Mouse (Mus musculus) heart, embryonic 12.5 days (tissue): ENCODE results near the gene Nol12. TPM values are rescaled to one million over a fixed set of nuclear protein-coding genes. Genes with fewer than 3 reads are reported as not detected.

ENCODE experiments used
- ATAC-seq: fragments of 200-750 bp; cut with Nextera tagmentation; 2 replicates; pipeline ENCODE4 v1.8.0; 2017; ENCODE audit warnings: moderate TSS enrichment, moderate library complexity; ENCODE audit not compliant: insufficient number of reproducible peaks, low FRiP score
- H3K27ac ChIP-seq: fragments of 300-500 bp; sonication (generic); 2 replicates; pipeline ENCODE4 v1.5.1; 2016; ENCODE audit warnings: mild to moderate bottlenecking, moderate library complexity; ENCODE audit not compliant: poor library complexity, severe bottlenecking
- H3K27me3 ChIP-seq: fragments of 300-500 bp; sonication (generic); replicated peaks from 2 replicates; pipeline ENCODE4 v1.6.1; 2016; ENCODE audit warnings: mild to moderate bottlenecking, moderate library complexity
- H3K36me3 ChIP-seq: fragments of 300-500 bp; sonication (generic); 2 replicates; pipeline ENCODE4 v1.6.1; 2016; ENCODE audit warnings: mild to moderate bottlenecking, moderate library complexity
- H3K4me1 ChIP-seq: fragments of 300-500 bp; sonication (generic); replicated peaks from 2 replicates; pipeline ENCODE4 v1.6.1; 2016; ENCODE audit warnings: mild to moderate bottlenecking
- H3K4me2 ChIP-seq: fragments of 300-500 bp; sonication (generic); 2 replicates; pipeline ENCODE4 v1.6.1; 2016; ENCODE audit warnings: mild to moderate bottlenecking, moderate library complexity
- H3K4me3 ChIP-seq: fragments of 300-500 bp; sonication (generic); 2 replicates; pipeline ENCODE4 v1.5.1; 2016; ENCODE audit warnings: mild to moderate bottlenecking
- H3K9ac ChIP-seq: fragments of 300-500 bp; sonication (generic); 2 replicates; pipeline ENCODE4 v1.6.1; 2016; ENCODE audit warnings: mild to moderate bottlenecking, moderate library complexity
- H3K9me3 ChIP-seq: fragments of 300-500 bp; sonication (generic); replicated peaks from 2 replicates; pipeline ENCODE4 v1.6.1; 2016; ENCODE audit warnings: mild to moderate bottlenecking, moderate library complexity
- WGBS: fragments of 180-500 bp; shearing (Covaris S2); methylation state at CpG from one replicate; pipeline ENCODE4 v1.1.7; 2016; 5-methylcytosine and 5-hydroxymethylcytosine counted together
- polyA plus RNA-seq: library from polyadenylated mRNA; unstranded; fragments of >200 nt; fragmentation: Nextera tagmentation; extraction: Ambion mirVana; gene quantifications from 2 replicates; pipeline ENCODE4 v1.2.1, GENCODE M21; 2016

Gene Nol12
- polyA plus RNA-seq, 1 experiment from 2014 or later: 37.9 TPM

DNA sequence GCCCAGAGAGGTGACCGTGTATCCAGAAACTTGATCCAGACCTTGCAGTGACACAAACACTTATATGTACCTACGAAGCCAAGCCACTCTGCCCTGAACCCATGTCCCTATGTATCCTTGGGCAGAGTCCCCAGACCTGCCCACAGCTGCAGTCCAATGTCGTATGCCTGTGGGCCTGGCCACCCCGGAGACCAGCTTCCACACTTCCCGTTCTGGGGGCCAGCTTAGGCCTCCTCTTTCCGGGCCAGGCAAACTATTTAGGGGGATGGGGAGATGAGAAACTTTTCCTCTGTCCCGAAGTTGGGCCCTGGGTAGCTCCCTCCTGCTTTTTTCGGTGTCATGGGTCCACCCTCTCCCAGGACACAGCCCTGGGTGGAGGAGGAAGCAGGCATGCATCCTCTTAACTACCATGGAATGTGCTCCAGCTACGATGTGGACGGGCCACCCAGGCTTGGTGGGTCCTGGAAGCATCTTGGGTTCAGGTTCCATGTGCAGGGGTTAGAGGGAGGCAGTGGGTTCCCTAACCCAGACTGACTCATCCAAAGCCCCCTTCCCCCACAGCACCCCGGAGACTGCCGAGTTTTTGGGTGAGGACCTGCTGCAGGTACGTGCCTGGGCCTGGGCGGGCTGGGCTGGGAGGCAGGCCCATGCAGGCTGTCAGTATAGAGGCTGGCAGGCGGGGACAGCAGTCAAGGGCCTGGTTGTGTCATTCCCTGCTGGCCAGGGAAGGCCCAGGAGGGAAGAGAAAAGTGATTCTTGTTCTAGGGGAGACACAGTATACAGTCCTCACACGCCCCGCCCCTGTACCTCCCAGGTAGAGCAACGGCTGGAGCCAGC lies 33.9 kb upstream of the Nol12 start:
- H3K36me3 ChIP-seq: peaks cover 44% of the 10 kb centered on the region
- no peak for ATAC-seq

DNA sequence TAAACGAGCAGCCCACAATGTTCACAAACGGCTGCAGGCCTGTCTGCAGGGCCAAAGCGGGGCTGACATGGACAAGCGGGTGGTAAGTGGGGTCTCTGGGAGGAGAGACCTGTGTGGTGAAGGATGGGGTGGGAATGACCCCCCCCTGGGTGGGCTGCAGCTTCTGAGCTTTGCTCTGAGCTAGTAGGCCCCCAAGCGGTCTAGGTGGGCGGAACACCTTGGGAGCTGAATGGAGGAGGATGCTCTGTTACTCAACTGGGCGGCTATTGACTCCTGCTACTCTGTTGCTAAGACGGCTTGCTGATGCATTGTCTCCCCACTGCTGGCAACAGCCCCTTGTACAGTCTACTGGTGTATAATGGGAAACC lies 33.3 kb upstream of the Nol12 start:
- Histone ChIP-seq H3K27me3 (no peaks in the 10 kb centered on the region), H3K4me3 (peak overlapping the region; percentile 79; the same call in 1 of the 2 replicates), H3K36me3 (peaks cover 48% of the 10 kb centered on the region), H3K4me2 (peak overlapping the region; percentile 80), H3K9me3 (no peaks in the 10 kb centered on the region), H3K4me1 (peaks cover 52% of the 10 kb centered on the region), H3K27ac (no peak overlapping the region; the same call in 1 of the 2 replicates), H3K9ac (peak overlapping the region; percentile 84)
- WGBS: 60% methylated on average over 8 of the region's 8 CpGs
- no peak for ATAC-seq

More for the DNA sequence above, 33.9 kb upstream of the Nol12 start:
- Histone ChIP-seq H3K4me3 (peak overlapping the region; percentile 79), H3K9me3 (no peaks in the 10 kb centered on the region), H3K9ac (peak overlapping the region; percentile 84), H3K4me1 (peaks cover 57% of the 10 kb centered on the region), H3K4me2 (peak overlapping the region; percentile 80), H3K27me3 (no peaks in the 10 kb centered on the region), H3K27ac (peak overlapping the region; percentile 59)
- WGBS: 15% methylated on average over 18 of the region's 18 CpGs

DNA sequence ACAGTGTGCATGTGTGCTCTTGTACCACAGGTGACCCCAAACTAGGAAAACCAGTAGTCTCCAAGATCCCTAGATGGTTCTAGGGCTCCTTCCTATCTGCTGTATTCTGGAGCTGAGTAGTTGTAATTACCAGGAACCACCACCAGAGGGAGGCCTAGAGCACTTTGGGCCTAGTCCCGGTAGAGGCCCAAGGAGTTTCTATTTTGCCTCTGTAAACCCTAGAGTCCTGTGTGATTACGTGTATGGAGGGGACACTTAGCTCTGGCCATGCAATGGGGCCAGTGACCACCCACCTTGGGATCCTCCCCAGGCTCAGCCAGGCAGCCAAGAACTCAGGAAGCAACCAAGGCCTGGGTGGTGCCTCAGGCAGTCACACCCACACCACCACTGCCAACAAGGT lies 31.5 kb upstream of the Nol12 start:
- H3K4me2 ChIP-seq: no peak overlapping the region
- H3K4me1 ChIP-seq: peaks cover 35% of the 10 kb centered on the region
- H3K9me3 ChIP-seq: no peaks in the 10 kb centered on the region
- no peak overlapping the region for H3K27ac ChIP-seq
- 0 out of 2 replicates have a peak overlapping the region, but pooled peaks have one; percentile 31 for H3K9ac ChIP-seq
- no peak overlapping the region for H3K4me3 ChIP-seq
- H3K27me3 ChIP-seq: no peaks in the 10 kb centered on the region
- WGBS: 13% methylated on average over 2 of the region's 2 CpGs
- no peak; the same call in 1 of the 2 replicates for ATAC-seq
- peaks cover 67% of the 10 kb centered on the region for H3K36me3 ChIP-seq

DNA sequence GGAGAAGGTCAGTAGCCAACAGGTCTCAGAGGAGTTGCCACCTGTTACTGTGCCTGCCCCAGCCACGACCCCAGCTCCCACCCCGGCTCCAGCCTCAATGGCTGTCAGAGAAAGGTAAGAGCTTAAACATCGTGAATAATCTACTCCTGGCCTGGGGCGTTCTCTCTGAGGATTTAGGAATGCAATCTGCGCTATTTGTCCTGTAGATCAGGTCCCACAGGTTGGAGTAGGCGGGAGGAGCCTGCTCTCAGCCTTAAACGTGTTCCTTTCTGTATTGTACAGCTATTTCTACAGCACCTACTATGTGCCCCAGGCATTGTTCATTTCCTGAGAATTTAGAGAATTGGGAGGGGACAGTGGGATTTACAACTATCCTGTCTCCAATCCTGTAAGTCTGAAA lies 26.3 kb upstream of the Nol12 start:
- no peak for ATAC-seq
- peaks cover 85% of the 10 kb centered on the region for H3K36me3 ChIP-seq
- H3K9ac ChIP-seq: no peak overlapping the region
- no peaks in the 10 kb centered on the region for H3K27me3 ChIP-seq
- 86% methylated on average over 7 of the region's 7 CpGs for WGBS
- H3K4me1 ChIP-seq: peaks cover 2% of the 10 kb centered on the region
- no peak overlapping the region for H3K4me2 ChIP-seq
- no peak overlapping the region for H3K4me3 ChIP-seq
- no peaks in the 10 kb centered on the region for H3K9me3 ChIP-seq
- no peak overlapping the region for H3K27ac ChIP-seq

DNA sequence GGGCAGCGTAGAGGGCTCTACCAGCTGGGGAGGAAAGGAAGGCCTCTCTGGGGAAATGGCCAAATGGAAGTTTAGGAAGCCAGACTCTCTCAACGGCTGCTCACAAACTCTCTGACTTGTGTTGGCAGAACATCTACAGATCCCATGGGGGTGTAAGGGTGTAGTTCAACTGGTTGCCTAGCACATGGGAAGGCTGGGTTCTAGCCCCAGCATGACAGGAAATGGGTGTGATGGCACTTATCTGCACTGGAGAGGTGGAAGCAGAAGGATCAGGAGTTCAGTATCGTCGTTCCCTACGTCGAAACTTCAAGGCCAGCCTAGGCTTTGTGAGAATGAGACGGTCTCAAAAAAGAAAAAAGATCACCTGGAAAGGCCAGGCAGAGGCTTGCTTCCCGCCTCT lies 25.8 kb upstream of the Nol12 start:
- no peak overlapping the region for H3K9ac ChIP-seq
- H3K27ac ChIP-seq: no peak overlapping the region
- H3K9me3 ChIP-seq: no peaks in the 10 kb centered on the region
- no peaks in the 10 kb centered on the region for H3K4me1 ChIP-seq
- WGBS: 73% methylated on average over 8 of the region's 8 CpGs
- no peak for ATAC-seq
- no peak overlapping the region for H3K4me2 ChIP-seq
- no peak overlapping the region for H3K4me3 ChIP-seq
- H3K27me3 ChIP-seq: no peaks in the 10 kb centered on the region
- peaks cover 80% of the 10 kb centered on the region for H3K36me3 ChIP-seq

DNA sequence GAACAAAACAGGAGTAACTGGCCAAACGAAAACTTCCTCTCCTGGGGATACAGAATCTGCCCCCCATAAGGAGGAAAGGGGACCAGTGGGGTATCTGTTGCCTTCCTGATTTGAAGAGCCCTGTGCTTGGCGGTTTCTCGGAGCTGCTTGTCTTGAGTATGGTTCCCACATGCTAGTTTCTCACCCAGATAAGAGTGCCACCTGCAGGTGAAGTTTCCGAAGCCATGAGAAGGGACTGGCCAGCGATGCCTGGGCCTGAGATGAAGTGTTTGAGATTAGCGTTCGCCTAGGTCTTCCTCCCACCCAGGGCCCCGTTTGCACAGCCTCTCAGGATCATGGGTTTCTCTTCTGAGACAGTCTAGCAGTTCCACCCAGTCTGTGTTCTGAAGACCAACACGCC lies 22.7 kb upstream of the Nol12 start:
- Histone ChIP-seq H3K27me3 (no peaks in the 10 kb centered on the region), H3K4me3 (no peak overlapping the region), H3K4me2 (no peak overlapping the region), H3K9ac (no peak overlapping the region), H3K9me3 (no peaks in the 10 kb centered on the region), H3K27ac (no peak overlapping the region), H3K36me3 (peaks cover 49% of the 10 kb centered on the region), H3K4me1 (peaks cover 24% of the 10 kb centered on the region)
- ATAC-seq: no peak
- 38% methylated on average over 9 of the region's 9 CpGs for WGBS

DNA sequence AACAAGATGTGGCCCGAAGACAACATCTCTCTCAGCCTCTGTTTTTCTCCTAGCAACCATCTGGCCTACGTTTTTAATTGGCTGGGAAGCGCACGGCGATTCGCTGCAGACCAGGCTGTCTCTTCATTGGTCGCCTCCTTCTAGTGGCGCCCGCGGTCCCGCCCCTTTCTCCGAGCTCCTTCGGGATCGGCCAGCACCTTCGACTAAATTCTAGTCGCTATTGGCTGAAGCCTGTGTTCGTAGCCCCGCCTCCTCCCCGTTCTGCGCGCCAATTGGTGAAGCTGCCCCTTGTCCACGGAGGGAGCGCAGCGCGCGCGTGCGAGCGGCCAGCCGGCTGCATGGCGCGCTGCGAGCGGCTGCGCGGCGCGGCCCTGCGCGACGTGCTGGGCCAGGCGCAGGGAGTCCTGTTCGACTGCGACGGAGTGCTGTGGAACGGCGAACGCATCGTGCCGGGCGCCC lies 21.1 kb upstream of the Nol12 start, which contains the start of gene Pdxp:
Gene Pdxp (plus strand): TSS at position 288 of the 459 bp plus-strand sequence.
- WGBS: under 1% methylated on average over 51 of the region's 51 CpGs

DNA sequence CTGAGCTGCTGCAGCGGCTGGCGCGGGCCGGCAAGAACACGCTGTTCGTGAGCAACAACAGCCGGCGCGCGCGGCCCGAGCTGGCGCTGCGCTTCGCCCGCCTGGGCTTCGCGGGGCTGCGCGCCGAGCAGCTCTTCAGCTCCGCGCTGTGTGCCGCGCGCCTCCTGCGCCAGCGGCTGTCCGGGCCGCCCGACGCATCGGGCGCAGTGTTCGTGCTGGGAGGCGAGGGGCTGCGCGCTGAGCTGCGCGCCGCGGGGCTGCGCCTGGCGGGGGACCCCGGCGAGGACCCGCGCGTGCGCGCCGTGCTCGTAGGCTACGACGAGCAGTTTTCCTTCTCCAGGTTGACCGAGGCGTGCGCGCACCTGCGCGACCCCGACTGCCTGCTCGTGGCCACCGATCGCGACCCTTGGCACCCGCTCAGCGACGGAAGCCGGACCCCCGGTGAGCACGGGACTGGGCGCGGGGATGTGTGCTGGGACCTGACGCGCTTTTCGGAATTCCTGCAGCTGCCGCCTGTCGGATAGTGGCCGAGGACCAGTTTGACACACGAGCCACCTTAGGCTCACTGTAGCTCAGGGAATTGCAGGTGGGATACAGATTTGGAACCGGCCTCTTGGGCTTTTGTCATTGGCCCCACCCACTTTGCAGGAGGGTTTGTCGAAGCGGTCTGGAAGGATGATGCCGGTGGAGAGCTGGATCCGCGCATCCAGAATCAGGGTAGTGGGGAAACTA lies 20.5 kb upstream of the Nol12 start:
- Histone ChIP-seq H3K4me2 (peak overlapping the region; percentile 94), H3K9me3 (no peaks in the 10 kb centered on the region), H3K36me3 (peaks cover 40% of the 10 kb centered on the region), H3K9ac (peak overlapping the region; percentile 85), H3K4me1 (peaks cover 24% of the 10 kb centered on the region), H3K4me3 (peak overlapping the region; percentile 65), H3K27ac (peak overlapping the region; percentile 70), H3K27me3 (no peaks in the 10 kb centered on the region)
- ATAC-seq: peak; percentile 54
- WGBS: under 1% methylated on average over 87 of the region's 87 CpGs

More for the DNA sequence above, 21.1 kb upstream of the Nol12 start, which contains the start of gene Pdxp:
- Histone ChIP-seq H3K4me3 (peak within 1 kb of the TSS; percentile 65), H3K27me3 (no peaks in the 10 kb centered on the region), H3K4me2 (peak within 1 kb of the TSS; percentile 94), H3K36me3 (peaks cover 41% of the 10 kb centered on the region), H3K9ac (peak within 1 kb of the TSS; percentile 85), H3K4me1 (peaks cover 24% of the 10 kb centered on the region), H3K9me3 (no peaks in the 10 kb centered on the region), H3K27ac (peak within 1 kb of the TSS; percentile 70)
- peak; percentile 90 for ATAC-seq

DNA sequence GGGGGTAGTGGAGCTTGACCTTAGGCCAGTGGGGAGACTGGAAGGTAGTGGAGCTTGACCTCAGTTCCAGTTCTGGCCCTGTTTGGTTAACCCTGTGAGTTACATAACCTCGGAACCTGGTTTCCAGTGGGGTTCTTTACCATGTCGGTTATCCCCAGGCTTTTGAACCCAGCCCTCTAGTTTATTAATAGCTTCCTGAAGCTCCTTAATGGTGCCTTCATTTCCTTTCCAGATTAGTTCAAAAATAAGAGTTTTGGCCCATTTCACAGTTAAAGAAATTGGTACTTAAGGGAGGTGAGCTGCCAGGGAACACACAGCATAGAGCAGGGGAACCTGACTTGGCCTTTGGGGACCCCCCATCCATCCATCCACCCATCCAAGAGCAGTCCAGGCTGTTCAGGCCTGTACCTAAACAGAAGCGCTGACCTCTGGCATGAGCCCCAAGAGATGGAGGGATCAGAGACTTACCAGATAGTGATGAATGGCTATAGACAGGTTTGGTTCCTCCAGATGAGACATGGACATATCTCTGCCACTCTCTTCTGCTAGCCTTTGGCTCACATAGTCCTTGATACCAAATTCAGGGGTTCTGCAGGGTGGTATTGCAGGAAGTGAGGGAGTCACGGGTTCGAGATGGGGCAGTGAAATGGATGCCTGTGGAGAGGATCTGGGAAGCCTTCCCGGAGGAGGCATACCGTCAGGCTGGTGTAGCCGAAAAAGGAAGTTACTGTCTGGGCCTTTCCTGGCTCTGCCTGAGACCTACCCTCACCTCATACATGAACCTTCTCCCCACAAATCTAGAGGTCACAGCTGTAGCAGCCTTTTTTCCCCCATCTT lies 19.7 kb upstream of the Nol12 start:
- peaks cover 30% of the 10 kb centered on the region for H3K4me1 ChIP-seq
- no peaks in the 10 kb centered on the region for H3K9me3 ChIP-seq
- WGBS: 50% methylated on average over 8 of the region's 8 CpGs
- H3K36me3 ChIP-seq: peaks cover 34% of the 10 kb centered on the region
- H3K4me3 ChIP-seq: peak overlapping the region; percentile 65
- peak overlapping the region; percentile 94 for H3K4me2 ChIP-seq
- ATAC-seq: no peak
- H3K9ac ChIP-seq: peak overlapping the region; percentile 85
- no peaks in the 10 kb centered on the region for H3K27me3 ChIP-seq
- no peak overlapping the region for H3K27ac ChIP-seq

DNA sequence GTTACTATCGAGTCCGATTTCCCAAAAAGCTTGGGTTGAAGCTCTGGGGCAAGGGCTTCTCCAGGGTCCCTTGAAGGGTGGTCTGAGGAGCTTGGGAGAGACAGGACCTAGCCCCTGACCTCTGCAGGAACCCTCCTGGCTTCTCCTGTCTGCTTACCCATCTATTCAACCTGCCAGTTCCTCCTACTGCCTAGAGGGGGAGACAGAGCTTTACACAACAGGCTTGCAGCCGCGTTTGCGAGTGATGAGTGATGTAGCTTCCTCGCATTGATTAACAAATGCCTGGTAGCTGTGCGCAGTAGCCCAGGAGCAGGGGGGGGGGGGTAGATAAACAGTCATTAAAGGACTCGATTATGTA lies 19.1 kb upstream of the Nol12 start:
- no peaks in the 10 kb centered on the region for H3K27me3 ChIP-seq
- peaks cover 28% of the 10 kb centered on the region for H3K36me3 ChIP-seq
- H3K4me2 ChIP-seq: peak overlapping the region; percentile 94
- H3K27ac ChIP-seq: no peak overlapping the region
- peaks cover 33% of the 10 kb centered on the region for H3K4me1 ChIP-seq
- H3K4me3 ChIP-seq: peak overlapping the region; percentile 65
- no peak overlapping the region for H3K9ac ChIP-seq
- no peaks in the 10 kb centered on the region for H3K9me3 ChIP-seq
- WGBS: 5% methylated on average over 8 of the region's 8 CpGs
- ATAC-seq: no peak
